In genomic region chr4:155249648-155250351, GRCm38 (mm10) we compare ENCODE assay signal across 8 mouse cellular contexts. TPM values are rescaled to one million over a fixed set of nuclear protein-coding genes. Genes with fewer than 3 reads are reported as not detected.
DNase-seq lines count a peak whose midpoint lies in the region; ATAC-seq and TF ChIP-seq lines count a peak whose summit lies in the region.

Gene Faap20 (plus strand): TSS chr4:155249802.

- H3K27me3 ChIP-seq in embryonic facial prominence, embryonic 13.5 days = no peaks in the 10 kb centered on the region
- no peaks in the 10 kb centered on the region for H3K27me3 ChIP-seq in kidney, adult 2 months (replicated peaks; ENCODE audit: control insufficient read depth, insufficient read depth, low read length)
- no peaks in the 10 kb centered on the region for H3K27me3 ChIP-seq in limb, embryonic 12.5 days
- H3K27me3 ChIP-seq in midbrain, embryonic 14.5 days (ENCODE audit: control insufficient read depth, insufficient read depth, low read length) = no peaks in the 10 kb centered on the region

- no peaks in the 10 kb centered on the region for H3K9me3 ChIP-seq in embryonic facial prominence, embryonic 13.5 days
- no peaks in the 10 kb centered on the region for H3K9me3 ChIP-seq in limb, embryonic 12.5 days
- H3K9me3 ChIP-seq in midbrain, embryonic 14.5 days (ENCODE audit: control insufficient read depth, low read length) = no peaks in the 10 kb centered on the region

- peak within 1 kb of the TSS; percentile 59 for H3K4me3 ChIP-seq in embryonic facial prominence, embryonic 13.5 days
- peak within 1 kb of the TSS; percentile 81 for H3K4me3 ChIP-seq in kidney, adult 2 months (ENCODE audit: insufficient read depth, low read depth, low read length)
- H3K4me3 ChIP-seq in limb, embryonic 12.5 days (replicated peaks) = peak within 1 kb of the TSS; percentile 61
- peak within 1 kb of the TSS; percentile 63 for H3K4me3 ChIP-seq in midbrain, embryonic 14.5 days (replicated peaks; ENCODE audit: low read depth, low read length)

- ATAC-seq in embryonic facial prominence, embryonic 13.5 days (ENCODE audit: insufficient number of reproducible peaks, insufficient read depth, low FRiP score, low TSS enrichment, low read depth) = peak; percentile 87
- peak; percentile 84 for ATAC-seq in limb, embryonic 12.5 days (ENCODE audit: insufficient number of reproducible peaks, insufficient read depth, low FRiP score, low TSS enrichment, low read depth)
- ATAC-seq in midbrain, embryonic 14.5 days (ENCODE audit: low FRiP score, low TSS enrichment) = peak; percentile 89

- H3K9ac ChIP-seq in embryonic facial prominence, embryonic 13.5 days = peak within 1 kb of the TSS; percentile 88
- peak within 1 kb of the TSS; percentile 82 for H3K9ac ChIP-seq in limb, embryonic 12.5 days (replicated peaks)
- H3K9ac ChIP-seq in midbrain, embryonic 14.5 days (replicated peaks; ENCODE audit: low read length) = peak within 1 kb of the TSS; percentile 90

- peaks cover 51% of the 10 kb centered on the region for H3K4me1 ChIP-seq in embryonic facial prominence, embryonic 13.5 days
- peaks cover 20% of the 10 kb centered on the region for H3K4me1 ChIP-seq in kidney, adult 2 months (ENCODE audit: control insufficient read depth, insufficient read depth, low read length)
- H3K4me1 ChIP-seq in limb, embryonic 12.5 days (replicated peaks) = peaks cover 44% of the 10 kb centered on the region
- H3K4me1 ChIP-seq in midbrain, embryonic 14.5 days (ENCODE audit: control insufficient read depth, insufficient read depth, low read length) = peaks cover 20% of the 10 kb centered on the region

- peak within 1 kb of the TSS; percentile 99 for H3K27ac ChIP-seq in embryonic facial prominence, embryonic 13.5 days
- peak within 1 kb of the TSS; percentile 97 for H3K27ac ChIP-seq in kidney, adult 2 months (ENCODE audit: insufficient read depth, low read depth, low read length)
- H3K27ac ChIP-seq in limb, embryonic 12.5 days = peak within 1 kb of the TSS; percentile 97
- H3K27ac ChIP-seq in midbrain, embryonic 14.5 days (replicated peaks; ENCODE audit: low read depth, low read length) = peak within 1 kb of the TSS; percentile 99

- TF ChIP-seq CTCF in kidney, adult 2 months (conservative IDR thresholded peaks at IDR 0.05; ENCODE audit: insufficient read depth, insufficient read length, low read depth, low read length) = no peak

- peak; percentile 85 for DNase-seq in 3T3-L1 (ENCODE audit: low read depth, low spot score)
- DNase-seq in adrenal gland, postnatal 36 days = peak; percentile 93 to 94
- peak; percentile 92 to 96 for DNase-seq in heart, adult 18-20 months
- DNase-seq in kidney, adult 2 months = peak; percentile 93
- DNase-seq in midbrain, embryonic 14.5 days = peak; percentile 94
- DNase-seq in spleen, adult 18-20 months = peak; percentile 78 to 81

- peak within 1 kb of the TSS; percentile 92 for H3K4me2 ChIP-seq in embryonic facial prominence, embryonic 13.5 days
- H3K4me2 ChIP-seq in limb, embryonic 12.5 days = peak within 1 kb of the TSS; percentile 93
- H3K4me2 ChIP-seq in midbrain, embryonic 14.5 days (ENCODE audit: low read length) = peak within 1 kb of the TSS; percentile 95

- under 1% methylated on average over 54 of the region's 58 CpGs for WGBS in embryonic facial prominence, embryonic 13.5 days
- WGBS in kidney, adult 2 months = under 1% methylated on average over 56 of the region's 58 CpGs
- WGBS in limb, embryonic 12.5 days = under 1% methylated on average over 37 of the region's 58 CpGs
- WGBS in midbrain, embryonic 14.5 days = under 1% methylated on average over 57 of the region's 58 CpGs

- TF ChIP-seq POLR2A in kidney, adult 2 months (IDR thresholded peaks at IDR 0.05; ENCODE audit: low read depth, low read length) = peak; percentile 61

- H3K36me3 ChIP-seq in embryonic facial prominence, embryonic 13.5 days = 0 out of 2 replicates have a peak, but pooled peaks cover 10% of the 10 kb centered on the region
- no peaks in the 10 kb centered on the region for H3K36me3 ChIP-seq in kidney, adult 2 months (ENCODE audit: control insufficient read depth, insufficient read depth, low read length)
- peaks cover 21% of the 10 kb centered on the region for H3K36me3 ChIP-seq in limb, embryonic 12.5 days
- H3K36me3 ChIP-seq in midbrain, embryonic 14.5 days (ENCODE audit: control insufficient read depth, insufficient read depth, low read length) = peaks cover 7% of the 10 kb centered on the region; the same call in 1 of the 2 replicates

RNA-seq across cellular contexts. Expression of gene Faap20, which starts in this region (rescaled TPM):
- 10 to 100 TPM; 49.6 to 51.8 TPM for total RNA-seq in adrenal gland, postnatal 36 days (2021)
- polyA plus RNA-seq in embryonic facial prominence, embryonic 13.5 days (2015; fragmentation: Nextera tagmentation; extraction: Ambion mirVana) = 77.4 and 80.0 TPM in 2 replicates
- total RNA-seq in heart, adult 18-20 months (2021) = 10 to 100 TPM; 19.2 to 20.3 TPM
- polyA plus RNA-seq in kidney, adult 2 months (2012; rRNA removed) = 68.9 and 75.5 TPM in 2 replicates
- polyA plus RNA-seq in limb, embryonic 12.5 days (2016; fragmentation: Nextera tagmentation; extraction: Ambion mirVana) = 96.0 and 99.2 TPM in 2 replicates
- polyA plus RNA-seq in midbrain, embryonic 14.5 days (2014; fragmentation: Nextera tagmentation; extraction: Ambion mirVana) = 74.1 and 85.6 TPM in 2 replicates

Comparison
In these comparisons a context has a peak if more than half of its experiments do, and no peak if none do; other contexts are left out.
1. Peak in every context shown above with its lines: DNase-seq, ATAC-seq, H3K4me3 ChIP-seq and H3K27ac ChIP-seq.